Mouse (Mus musculus) cerebellum, postnatal 4 days (tissue): ENCODE results near the gene Lxn.

ENCODE experiments used
- DNase-seq, 2 experiments: peaks; one replicate each; pipeline ENCODE4 v3.0.0; 2022; ENCODE audit warnings: low spot score in 2 of 2, mixed read lengths in 1 of 2

Gene Lxn

DNA sequence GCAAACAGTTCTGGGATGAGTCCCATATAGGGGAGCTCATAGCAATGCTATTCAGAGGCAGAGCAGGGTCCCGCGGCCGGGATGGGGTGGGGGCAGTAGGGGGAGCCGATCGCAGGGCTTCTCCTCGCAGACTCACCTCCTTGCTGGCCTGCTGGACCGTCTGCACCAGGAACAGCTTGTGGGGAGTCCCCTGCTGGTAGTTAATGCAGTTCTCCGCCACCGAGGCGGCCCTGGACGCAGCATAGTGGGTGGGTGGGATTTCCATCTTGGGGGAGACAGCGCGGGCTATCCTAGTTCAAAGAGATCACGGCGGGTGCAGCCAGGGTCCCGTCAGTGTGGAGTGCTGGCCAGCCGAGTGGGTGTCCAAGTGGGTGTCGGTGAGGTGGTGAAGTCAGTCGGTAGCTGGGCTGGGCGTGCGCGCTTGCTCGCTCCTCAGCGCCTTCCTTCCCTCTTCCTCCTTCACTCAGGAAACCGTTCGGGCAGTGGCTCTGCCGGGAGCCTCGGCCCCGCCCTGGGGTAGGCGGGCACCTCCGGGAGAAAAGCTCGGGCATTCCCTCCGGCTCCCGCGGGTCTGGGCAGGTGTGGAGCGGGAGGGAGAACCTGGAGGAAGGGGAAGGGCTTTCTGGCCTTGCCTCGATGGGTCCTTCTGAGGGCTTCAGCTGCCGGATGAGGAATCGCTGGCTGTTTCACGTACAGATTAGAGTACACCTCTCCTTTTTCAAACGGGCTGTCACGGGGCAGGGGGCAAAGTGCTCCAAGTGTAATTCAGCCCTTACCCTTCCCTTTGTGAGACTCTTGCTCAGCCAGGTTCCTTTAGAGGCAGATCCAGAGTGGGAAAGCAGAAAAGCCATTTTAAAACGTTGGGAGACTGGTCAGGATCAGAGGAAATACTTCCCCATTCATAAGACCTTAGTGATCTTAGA, at the start of gene Lxn:
Gene Lxn (minus strand): TSS at position 477 of the 923 bp plus-strand sequence.
- peak; percentile 26 to 54 for DNase-seq

DNA sequence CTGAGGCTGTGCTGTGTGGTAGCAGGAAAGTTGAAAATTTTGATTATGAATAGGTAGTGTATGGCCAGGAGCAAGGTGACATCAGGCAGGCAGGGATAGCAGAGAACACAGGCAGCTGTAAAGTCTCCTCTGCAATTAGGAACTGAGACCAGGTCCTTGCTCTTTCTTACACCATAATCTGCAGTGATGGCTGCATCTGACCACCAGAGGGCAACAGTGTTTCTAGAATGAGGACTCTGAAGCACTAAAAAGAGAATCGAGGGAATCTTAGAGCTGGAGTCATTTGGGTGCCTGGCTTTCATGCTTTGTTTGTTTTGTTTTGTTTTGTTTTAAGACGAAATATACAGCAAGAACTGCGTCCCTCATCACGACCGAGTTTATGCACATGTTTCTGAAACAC, 49.1 kb upstream of the Lxn start:
- DNase-seq, result peak; percentile 60 to 81

DNA sequence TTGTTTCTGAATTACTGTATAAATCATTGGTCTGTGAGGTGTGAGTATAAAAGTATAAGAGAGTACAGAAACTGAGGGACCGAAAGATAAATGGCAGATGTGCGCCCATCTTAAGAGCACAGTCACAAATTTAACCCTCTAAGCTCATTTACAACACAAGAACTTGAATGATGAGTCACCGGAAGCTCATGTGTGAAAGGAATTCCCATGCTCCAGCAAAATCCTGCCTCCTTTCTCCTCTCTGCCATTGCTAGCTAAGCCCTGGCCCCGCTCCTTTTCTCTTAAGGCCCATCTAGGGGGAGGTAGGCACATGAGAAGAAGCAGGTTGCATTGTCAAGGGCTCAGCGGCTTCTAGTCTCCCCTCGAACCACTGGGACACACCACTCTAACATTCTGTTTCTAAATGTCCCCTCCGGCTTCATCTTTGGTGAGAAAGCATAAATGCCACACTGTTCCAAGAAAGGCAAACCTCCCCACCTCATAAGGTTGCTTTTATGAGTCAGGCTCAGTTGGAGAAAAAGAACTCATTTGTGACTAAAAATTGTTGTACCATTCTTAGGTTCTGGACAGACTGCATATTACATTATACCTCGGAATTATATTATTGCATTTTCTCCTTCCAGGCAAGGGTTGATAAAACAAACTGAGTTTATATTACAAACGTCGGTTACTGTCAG, 44.6 kb upstream of the Lxn start:
- DNase-seq, result no peak

DNA sequence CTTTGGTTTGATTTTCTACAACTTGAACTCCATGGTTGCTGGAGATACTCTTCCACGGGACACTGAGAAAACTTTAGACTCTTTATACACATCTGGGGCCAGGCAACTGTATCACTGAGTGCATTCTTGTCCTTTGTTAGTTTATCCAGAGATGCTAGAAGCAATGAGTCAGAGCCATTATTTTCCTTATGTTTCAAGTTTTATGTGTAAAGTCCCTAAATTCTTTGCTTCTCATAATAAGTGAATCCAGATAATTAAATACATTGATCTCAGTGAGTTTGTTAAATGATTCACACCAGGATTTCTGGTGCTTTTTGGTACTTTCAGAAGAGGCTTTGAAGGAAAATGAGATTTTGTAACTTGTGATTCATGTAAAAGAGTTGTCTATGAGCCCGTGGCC, 41.6 kb upstream of the Lxn start:
- DNase-seq, result no peak

DNA sequence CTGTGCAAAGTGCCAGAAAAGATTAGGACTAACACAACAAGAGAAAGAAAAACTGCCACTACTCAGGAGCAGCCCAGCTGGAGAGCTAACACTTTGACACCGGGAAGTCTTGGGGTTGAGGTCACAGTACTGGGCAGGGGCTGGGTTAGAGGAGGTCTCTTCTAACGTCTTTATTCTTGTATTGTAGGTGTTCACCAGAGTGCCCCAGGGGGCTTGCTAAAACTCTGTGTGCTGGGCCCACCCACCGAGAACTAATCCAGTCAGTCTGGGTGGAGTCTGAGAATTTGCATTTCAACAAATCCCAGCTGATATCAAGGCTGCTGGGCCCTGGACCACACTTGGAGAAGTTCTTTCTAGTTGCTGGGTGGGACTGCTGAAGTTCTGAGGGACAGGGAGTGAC, 40.2 kb upstream of the Lxn start:
- DNase-seq, result no peak

DNA sequence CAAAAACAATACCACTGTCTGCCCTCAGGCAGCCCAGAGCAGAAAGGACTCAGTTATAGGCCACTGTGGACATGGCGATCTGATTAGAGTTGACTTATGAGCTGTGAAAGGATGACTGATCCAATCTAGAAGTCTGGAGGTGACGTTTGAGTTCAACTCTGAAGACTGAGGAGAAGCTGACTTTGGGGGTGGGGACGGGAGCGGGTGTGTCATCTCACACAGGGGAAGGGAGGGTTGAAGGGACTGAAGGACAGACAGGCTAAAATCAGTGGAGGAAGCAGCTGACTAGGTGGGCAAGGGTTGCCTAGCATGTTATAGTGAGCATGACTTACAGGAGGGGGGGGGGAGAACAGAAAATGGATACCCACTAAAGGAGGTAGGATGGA, 35.7 kb upstream of the Lxn start:
- no peak for DNase-seq

DNA sequence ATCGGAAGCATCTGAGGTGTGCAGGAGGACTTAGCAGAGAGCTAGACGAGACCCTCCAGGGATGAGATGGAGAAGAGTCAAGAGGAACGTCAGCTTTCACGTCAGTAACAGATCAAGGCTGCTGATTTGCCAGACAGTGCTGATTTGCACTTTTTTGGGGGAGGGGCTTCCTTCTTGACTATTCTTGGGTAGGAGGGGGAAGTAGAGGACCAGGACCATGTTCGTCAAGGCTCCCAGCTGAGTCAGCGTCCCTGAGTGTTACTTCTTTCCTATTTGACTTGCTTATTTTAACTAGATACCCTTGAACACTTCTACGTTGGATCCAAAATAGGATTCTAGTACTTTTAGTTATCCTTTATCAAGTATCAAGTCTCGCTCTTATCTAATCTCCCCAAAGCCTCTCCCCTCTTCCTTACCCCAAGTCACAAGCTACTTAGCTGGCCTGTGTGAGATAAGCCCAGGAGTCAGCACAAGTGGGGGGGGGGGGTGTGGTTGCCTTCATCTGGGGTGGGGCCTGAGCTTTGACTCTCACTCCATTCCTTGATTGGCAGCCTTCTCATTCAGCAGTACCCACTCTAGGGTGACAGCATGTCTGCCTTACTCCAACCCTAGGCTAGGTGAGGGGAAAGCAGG, 35.2 kb upstream of the Lxn start:
- DNase-seq, result no peak

DNA sequence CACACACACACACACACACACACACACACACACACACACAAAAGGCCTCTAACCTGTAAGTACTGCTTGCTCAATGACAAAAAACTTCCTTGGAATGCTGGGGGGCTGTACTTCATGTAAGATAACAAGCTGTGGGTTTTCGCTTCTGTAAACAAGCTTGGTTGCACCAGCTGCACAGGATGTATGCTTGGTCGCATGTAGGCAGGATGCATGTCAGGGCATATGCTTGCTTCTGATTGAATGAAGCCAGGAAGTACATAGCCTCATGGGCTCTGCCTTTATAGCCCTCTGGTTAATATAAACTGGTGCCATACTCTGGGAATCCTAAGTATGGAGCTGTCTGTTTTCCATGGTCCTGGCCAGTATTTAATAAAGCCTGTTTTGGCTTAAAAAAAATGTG, 34.3 kb upstream of the Lxn start:
- DNase-seq, result no peak

DNA sequence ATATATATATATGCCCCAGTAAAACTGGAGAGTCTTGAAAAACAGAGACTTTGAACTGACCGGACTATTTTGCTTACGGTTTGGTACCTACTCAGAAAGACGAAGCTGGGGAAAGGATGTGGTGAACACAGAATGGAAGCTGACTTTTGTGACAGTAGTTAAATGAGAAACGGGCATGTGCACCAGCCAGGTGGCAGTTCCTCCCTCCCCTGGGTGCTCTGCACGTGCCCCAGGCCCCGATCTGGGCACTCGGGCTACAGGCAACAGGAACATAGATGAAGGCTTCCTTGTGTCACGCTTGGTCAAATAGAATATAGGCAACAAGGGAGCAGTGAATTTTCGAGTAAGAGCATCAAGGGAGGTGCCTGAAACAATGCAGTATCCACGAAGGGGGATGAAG, 32.6 kb upstream of the Lxn start:
- DNase-seq, result no peak

DNA sequence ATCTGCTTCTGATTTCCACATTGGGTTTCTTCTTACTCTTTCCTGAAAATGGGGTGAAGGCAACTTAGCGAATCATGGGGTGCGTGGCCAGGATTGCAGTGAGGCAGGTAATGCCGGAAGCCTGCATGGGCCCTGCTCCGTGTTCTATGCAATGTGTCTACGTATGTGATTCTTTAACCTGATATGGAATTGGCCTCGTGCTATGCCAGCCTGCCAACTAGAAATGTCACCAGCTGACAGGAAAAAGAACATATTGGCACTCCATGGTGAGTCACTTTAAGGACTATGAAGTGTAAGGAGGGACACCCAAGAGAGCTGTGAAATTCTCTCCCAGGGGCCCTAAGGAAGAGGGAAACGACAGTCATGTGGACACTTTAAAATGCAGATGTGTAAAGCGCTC, 29.4 kb upstream of the Lxn start:
- no peak for DNase-seq

DNA sequence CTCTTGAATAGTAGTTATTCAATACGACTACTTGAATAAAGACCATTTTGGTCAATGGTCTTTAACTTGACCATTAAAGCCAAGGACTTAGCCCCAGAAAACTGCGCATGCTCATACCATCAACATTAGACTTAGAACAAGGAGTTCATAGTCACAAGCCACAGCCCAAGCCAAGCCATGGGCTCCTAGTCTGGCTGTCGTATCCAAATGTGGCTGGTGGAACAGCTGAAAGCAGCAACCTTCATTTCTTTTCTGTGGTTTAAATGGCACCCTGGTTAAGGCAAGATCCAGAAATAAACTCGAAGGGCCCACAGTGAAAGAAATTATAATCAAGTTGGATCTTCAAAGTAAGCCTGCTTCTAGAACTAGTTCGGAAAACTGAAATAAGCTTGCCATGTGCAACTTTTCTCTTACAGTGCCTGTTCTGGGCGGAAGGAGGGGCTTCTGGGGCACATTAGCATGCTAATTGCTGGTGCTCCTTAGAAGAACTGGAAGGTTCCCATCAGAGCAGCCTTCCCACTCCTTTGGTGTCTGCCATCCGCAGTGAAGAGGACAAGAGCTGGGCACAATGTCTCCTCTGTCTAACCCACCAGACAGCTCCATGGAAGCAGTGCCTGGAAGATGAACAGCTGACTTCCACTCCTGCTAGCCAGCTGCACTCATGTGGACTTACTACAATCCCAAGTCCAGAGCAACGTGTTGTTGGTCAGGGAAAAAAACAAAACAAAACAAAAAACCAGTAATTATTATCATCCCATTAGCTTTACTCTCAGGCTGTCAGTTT, 28.6 kb upstream of the Lxn start:
- DNase-seq, result no peak

DNA sequence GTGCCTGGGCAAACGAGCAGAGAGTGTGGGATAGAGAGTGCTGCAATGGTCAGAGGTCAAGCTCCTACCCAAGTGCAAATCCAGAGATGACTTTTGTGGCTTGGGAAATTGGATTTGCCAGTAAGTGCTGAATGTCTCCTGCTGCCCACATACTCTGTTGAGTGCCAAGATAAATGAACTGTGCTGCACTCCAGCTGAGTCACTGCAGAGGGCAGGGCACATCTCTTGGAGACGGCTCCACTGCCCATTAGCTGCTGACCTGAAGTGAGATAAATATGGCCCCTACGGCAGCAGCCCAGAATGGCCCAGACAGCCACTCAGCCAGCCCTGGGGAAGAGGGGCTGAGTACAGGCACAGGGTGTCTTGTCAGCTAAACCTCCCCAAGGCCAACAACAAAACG, 26.4 kb upstream of the Lxn start:
- DNase-seq, result no peak

DNA sequence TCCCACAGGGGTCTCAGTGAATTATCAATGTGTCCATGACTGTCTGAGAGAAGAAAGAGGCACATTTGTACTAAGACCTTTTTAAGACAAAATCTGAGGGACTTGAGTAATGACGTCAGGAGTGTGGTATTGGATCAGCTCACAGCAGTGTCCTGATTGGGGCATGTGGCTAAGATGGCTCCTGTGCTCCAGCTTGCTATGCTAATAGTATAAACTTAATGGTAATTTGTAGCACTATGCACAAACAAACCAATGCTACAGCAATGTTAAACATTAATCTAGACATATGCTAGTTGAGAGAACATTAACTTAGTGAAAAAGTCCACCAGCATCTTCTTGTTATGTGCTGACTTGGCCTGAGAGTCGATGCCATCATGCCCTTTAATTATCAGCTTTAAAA, 21.5 kb upstream of the Lxn start:
- no peak for DNase-seq

DNA sequence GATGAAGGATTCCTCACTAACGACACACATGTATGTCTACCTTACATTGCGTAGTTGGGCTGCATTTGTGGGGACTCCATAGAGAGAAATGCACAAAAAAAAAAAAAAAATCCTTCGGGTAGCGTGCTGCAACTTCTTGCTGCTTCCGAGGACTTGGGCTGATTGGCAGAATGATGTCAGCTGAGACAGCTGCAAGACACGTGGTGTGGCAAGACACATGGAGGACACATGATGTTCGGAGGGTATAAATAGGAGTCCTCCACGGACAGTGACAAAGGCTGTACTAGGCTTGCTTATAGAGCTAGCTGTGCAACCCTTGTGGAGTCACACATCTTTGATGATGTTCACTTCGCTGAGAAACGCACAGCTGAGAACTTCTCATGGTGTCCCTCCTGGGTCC, 18.7 kb upstream of the Lxn start:
- no peak for DNase-seq

DNA sequence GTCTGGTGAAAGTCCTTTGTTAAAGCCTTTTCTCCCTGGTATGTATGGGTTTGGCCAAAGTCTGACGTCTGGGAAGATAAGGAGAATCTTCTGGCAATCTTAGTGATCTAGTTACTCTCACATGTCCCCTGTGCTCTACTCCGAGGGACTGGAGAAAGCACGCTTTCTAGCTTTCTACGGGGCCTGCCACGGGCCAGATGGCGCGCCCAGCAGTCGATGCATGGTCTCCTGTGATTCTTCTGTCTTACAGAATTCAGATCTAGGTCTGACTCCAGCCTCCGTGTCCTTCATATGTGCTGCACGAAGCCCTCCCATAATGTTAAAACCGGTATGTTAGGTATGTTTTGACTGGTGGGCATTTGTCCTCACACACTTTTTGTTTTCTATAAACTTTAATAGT, 16.1 kb upstream of the Lxn start:
- no peak for DNase-seq

DNA sequence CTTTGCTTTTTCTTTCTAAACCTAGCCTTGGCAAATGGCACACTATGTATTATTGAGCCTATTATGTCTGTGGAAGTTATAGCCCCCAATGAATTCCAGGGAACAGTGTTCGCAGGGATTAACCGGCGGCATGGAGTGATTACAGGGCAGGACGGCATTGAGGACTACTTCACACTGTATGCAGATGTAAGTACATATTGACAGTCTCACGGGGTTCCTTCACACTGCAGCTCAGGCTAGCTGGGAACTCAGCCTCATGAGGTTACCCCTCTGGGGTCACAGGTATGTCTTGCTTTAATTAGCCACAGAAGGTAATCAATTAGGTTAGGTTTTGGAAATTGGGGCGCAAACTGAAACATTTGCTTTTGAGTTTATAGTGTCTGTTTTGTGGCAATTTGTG, 9.7 kb upstream of the Lxn start:
- DNase-seq, result no peak

DNA sequence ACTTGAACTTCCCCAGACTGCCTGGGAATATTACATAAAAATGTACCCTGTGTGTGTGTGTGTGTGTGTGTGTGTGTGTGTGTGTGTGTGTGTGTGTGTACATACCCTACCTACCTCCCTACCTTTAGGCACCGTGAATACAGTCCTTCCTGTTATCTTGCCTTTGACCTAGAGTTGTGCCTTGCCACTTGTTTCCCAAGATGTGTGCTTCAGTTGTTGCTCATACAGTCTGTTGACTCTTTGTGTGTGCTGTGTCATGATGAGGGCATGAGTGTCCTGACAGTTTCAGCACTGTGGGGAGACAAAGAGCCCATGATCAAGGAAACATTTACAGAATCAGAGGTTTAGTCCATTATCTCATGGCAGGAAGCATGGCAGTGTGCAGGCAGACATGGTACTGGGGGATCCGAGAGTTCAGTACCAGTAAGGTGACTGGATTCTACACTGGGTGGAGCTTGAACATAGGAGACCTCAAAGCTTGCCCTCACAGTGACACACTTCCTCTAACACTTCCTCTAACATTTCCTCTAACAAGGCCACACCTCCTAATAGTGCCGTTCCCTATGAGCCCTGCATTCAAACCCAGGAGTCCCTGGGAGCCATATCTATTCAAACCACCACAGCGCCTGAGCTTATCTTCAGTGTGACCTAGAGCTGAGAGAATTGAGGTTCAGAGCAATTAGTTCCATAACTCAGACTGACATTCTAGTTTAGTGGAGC, 7.8 kb upstream of the Lxn start:
- no peak for DNase-seq

DNA sequence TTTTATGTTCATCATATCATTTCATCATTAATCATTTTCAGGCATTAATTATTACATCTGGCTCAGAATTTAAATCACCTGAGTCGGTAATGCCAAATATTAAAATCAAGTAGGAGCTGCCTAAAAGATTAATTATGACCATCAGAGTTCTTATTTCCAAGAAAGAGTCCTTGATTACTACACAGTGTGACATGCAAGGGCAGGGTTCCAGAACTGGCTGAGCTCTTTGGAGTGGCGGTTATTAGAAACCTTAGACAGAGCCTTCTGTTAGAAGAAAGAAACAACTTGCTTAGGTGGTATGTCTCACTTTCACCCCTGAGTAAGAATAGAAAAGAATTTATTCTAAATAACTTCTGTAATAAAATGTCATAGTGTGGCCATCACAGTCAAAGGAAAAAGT, 3.6 kb upstream of the Lxn start:
- DNase-seq, result no peak

DNA sequence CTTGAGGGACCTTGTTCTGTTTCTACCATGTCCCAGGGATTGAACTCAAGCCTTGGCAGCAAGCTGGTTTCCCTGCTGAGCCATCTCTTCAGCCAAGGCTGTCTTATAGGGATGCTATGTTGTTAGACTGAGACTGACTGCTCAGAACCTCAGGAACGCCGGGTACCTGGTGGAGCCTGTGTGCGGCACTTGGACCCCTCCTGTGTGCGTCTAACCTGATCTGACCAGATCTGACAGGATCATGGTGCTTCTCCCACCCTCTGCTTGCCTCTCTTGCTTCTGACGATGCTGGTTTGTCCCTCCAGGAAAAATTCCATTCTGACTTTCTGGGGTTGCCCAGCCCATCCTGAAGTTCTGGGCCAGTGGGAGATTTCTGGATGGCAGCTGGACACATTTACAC, 2.9 kb upstream of the Lxn start:
- DNase-seq, result no peak

DNA sequence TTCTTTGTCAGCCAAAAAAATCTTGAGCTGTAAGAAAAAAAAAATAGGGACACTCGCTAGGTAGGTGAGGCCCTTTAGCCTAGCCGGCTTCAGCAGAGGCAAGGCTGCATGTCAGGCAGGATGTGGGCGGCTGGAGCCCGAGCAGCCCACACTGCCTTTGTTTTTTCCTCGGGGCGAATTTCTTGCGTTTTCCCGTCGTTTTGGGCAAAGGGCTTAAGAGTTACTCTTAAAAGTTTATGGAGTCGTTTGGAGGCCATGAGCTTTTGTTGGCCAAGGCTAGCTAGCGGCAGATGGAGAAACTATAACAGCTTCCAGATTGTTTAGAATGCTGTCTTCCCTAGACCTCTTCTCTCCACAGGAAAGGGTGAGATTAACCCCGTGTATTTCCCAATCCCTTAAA, 725 bp downstream of the Lxn start:
- no peak for DNase-seq

DNA sequence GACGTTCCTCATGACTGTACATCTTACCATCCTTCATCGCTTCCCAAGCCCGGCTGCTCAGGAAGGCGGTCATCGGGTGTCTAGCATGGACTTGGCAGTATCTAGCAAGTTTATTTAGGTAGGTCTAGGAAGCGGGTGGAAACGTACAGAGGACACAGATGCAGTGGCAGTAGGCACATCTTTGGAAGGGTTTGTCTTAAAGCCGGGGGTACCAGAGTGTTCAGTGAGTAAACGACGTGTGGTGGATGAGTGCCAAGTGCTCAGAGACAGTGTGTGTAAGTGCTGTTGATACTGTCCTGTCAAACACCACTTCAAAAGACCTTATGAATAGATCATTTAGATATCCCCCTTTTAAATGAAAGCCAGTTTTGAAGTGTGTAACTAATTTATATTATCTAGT, 1.1 kb downstream of the Lxn start:
- no peak for DNase-seq

DNA sequence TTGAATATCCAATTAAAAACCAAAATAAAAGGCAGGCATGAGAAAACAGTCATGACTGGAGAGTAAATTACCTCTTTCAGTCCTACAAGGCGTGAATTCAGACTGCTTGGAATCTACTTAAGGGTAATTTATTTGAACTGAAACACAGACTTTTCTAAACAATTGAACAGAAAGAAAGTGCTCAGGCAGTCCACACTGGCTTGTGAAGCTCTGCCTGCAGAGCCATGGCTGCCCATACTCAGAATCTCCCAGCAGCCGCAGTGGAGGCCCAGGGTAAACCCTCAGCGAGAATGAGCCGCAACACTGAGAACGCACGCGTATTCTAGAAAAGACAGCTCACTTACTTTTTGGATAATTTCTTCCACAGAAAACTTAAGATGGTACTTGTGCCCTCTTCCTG, 1.7 kb downstream of the Lxn start:
- no peak for DNase-seq
